Mouse (Mus musculus): ENCODE measurements around the gene Stk16. TPM values are rescaled to one million over a fixed set of nuclear protein-coding genes. Genes with fewer than 3 reads are reported as not detected.
A peak's percentile ranks its signal among the peaks of the same experiment; 100 is the strongest.
"Not testable (repeated sequence)": the region's sequence is repeated elsewhere in the genome, so short reads cannot be mapped to it uniquely, and the experiment has no call there.

Stk16 gene
- polyA plus RNA-seq, 1 experiment: 18.8 TPM

GRCm38 (mm10) chr1:75229158-75229557, 18.5 kb downstream of the Stk16 start:
- TF ChIP-seq TAL1 (IDR thresholded peaks at IDR 0.05; ENCODE audit: low read length) (peak; percentile 50), GATA1 (IDR thresholded peaks at IDR 0.05; ENCODE audit: low read length) (no peak)
- Histone ChIP-seq H3K4me3 (replicated peaks) (peak overlapping the region; percentile 37), H3K27me3 (ENCODE audit: control insufficient read depth) (no peaks in the 10 kb centered on the region), H3K9me3 (ENCODE audit: control insufficient read depth, low read length) (no peaks in the 10 kb centered on the region), H3K36me3 (ENCODE audit: control insufficient read depth) (no peaks in the 10 kb centered on the region), H3K4me1 (ENCODE audit: control insufficient read depth) (peaks cover 84% of the 10 kb centered on the region)

- no peaks in the 10 kb centered on the region for H3K36me3 ChIP-seq (ENCODE audit: control insufficient read depth)
- TF ChIP-seq GATA1 (IDR thresholded peaks at IDR 0.05; ENCODE audit: low read length): no peak
- H3K4me1 ChIP-seq (ENCODE audit: control insufficient read depth): peaks cover 91% of the 10 kb centered on the region
- peak overlapping the region; percentile 32 for H3K4me3 ChIP-seq (replicated peaks)
- H3K27me3 ChIP-seq (ENCODE audit: control insufficient read depth): no peaks in the 10 kb centered on the region
- H3K9me3 ChIP-seq (ENCODE audit: control insufficient read depth, low read length): no peaks in the 10 kb centered on the region
These were observed 19.8 kb downstream of the Stk16 start for GRCm38 (mm10) chr1:75230335-75230994.

- Histone ChIP-seq H3K4me1 (ENCODE audit: control insufficient read depth) (peaks cover 91% of the 10 kb centered on the region), H3K36me3 (ENCODE audit: control insufficient read depth) (no peaks in the 10 kb centered on the region), H3K9me3 (ENCODE audit: control insufficient read depth, low read length) (no peaks in the 10 kb centered on the region), H3K27me3 (ENCODE audit: control insufficient read depth) (no peaks in the 10 kb centered on the region), H3K4me3 (replicated peaks) (no peak overlapping the region)
- TF ChIP-seq TAL1 (IDR thresholded peaks at IDR 0.05; ENCODE audit: low read length): no peak
These were observed 20.6 kb downstream of the Stk16 start for GRCm38 (mm10) chr1:75231224-75231623.

- no peak for TF ChIP-seq TAL1 (IDR thresholded peaks at IDR 0.05; ENCODE audit: low read length)
- no peak for TF ChIP-seq GATA1 (IDR thresholded peaks at IDR 0.05; ENCODE audit: low read length)
- H3K9me3 ChIP-seq (ENCODE audit: control insufficient read depth, low read length): no peaks in the 10 kb centered on the region
- H3K27me3 ChIP-seq (ENCODE audit: control insufficient read depth): no peaks in the 10 kb centered on the region
- H3K36me3 ChIP-seq (ENCODE audit: control insufficient read depth): no peaks in the 10 kb centered on the region
- H3K4me3 ChIP-seq (replicated peaks): no peak within 1 kb of the TSS
- H3K4me1 ChIP-seq (ENCODE audit: control insufficient read depth): peaks cover 89% of the 10 kb centered on the region
These were observed 21.1 kb downstream of the Stk16 start, which contains the start of gene A630095N17Rik for GRCm38 (mm10) chr1:75231664-75232152. Gene A630095N17Rik, minus strand, starts transcription at chr1:75232102.

GRCm38 (mm10) chr1:75232489-75232888, 21.9 kb downstream of the Stk16 start:
- H3K4me3 ChIP-seq (replicated peaks); H3K27me3 ChIP-seq (ENCODE audit: control insufficient read depth); H3K36me3 ChIP-seq (ENCODE audit: control insufficient read depth); H3K9me3 ChIP-seq (ENCODE audit: control insufficient read depth, low read length): not testable (repeated sequence)
- peaks cover 89% of the 10 kb centered on the region for H3K4me1 ChIP-seq (ENCODE audit: control insufficient read depth)

- H3K27me3 ChIP-seq (ENCODE audit: control insufficient read depth): no peaks in the 10 kb centered on the region
- peaks cover 25% of the 10 kb centered on the region for H3K36me3 ChIP-seq (ENCODE audit: control insufficient read depth)
- peak overlapping the region; percentile 69 for H3K4me3 ChIP-seq (replicated peaks)
- no peak for TF ChIP-seq GATA1 (IDR thresholded peaks at IDR 0.05; ENCODE audit: low read length)
- no peak for TF ChIP-seq TAL1 (IDR thresholded peaks at IDR 0.05; ENCODE audit: low read length)
- peaks cover 89% of the 10 kb centered on the region for H3K4me1 ChIP-seq (ENCODE audit: control insufficient read depth)
- no peaks in the 10 kb centered on the region for H3K9me3 ChIP-seq (ENCODE audit: control insufficient read depth, low read length)
These were observed 24.0 kb downstream of the Stk16 start for GRCm38 (mm10) chr1:75234606-75235005.

- peaks cover 82% of the 10 kb centered on the region for H3K4me1 ChIP-seq (ENCODE audit: control insufficient read depth)
- peak within 1 kb of the TSS; percentile 69 for H3K4me3 ChIP-seq (replicated peaks)
- peak; percentile 92 for TF ChIP-seq TAL1 (IDR thresholded peaks at IDR 0.05; ENCODE audit: low read length)
- TF ChIP-seq GATA1 (IDR thresholded peaks at IDR 0.05; ENCODE audit: low read length): peak; percentile 95
- H3K27me3 ChIP-seq (ENCODE audit: control insufficient read depth): no peaks in the 10 kb centered on the region
- peaks cover 43% of the 10 kb centered on the region for H3K36me3 ChIP-seq (ENCODE audit: control insufficient read depth)
- H3K9me3 ChIP-seq (ENCODE audit: control insufficient read depth, low read length): no peaks in the 10 kb centered on the region
These were observed 25.7 kb downstream of the Stk16 start, which contains the start of gene Dnajb2 for GRCm38 (mm10) chr1:75236117-75237050. Gene Dnajb2, plus strand, starts transcription at chr1:75236406.

- TF ChIP-seq TAL1 (IDR thresholded peaks at IDR 0.05; ENCODE audit: low read length) (no peak), GATA1 (IDR thresholded peaks at IDR 0.05; ENCODE audit: low read length) (no peak)
- H3K27me3 ChIP-seq (ENCODE audit: control insufficient read depth): no peaks in the 10 kb centered on the region
- H3K4me1 ChIP-seq (ENCODE audit: control insufficient read depth): peaks cover 72% of the 10 kb centered on the region
- H3K36me3 ChIP-seq (ENCODE audit: control insufficient read depth): peaks cover 75% of the 10 kb centered on the region
- no peak overlapping the region for H3K4me3 ChIP-seq (replicated peaks)
- H3K9me3 ChIP-seq (ENCODE audit: control insufficient read depth, low read length): no peaks in the 10 kb centered on the region
These were observed 29.0 kb downstream of the Stk16 start for GRCm38 (mm10) chr1:75239591-75239990.

GRCm38 (mm10) chr1:75243411-75243810, 32.8 kb downstream of the Stk16 start:
- H3K27me3 ChIP-seq (ENCODE audit: control insufficient read depth): no peaks in the 10 kb centered on the region
- H3K36me3 ChIP-seq (ENCODE audit: control insufficient read depth): peaks cover 90% of the 10 kb centered on the region
- TF ChIP-seq GATA1 (IDR thresholded peaks at IDR 0.05; ENCODE audit: low read length): no peak
- no peak for TF ChIP-seq TAL1 (IDR thresholded peaks at IDR 0.05; ENCODE audit: low read length)
- H3K4me3 ChIP-seq (replicated peaks): no peak overlapping the region
- H3K9me3 ChIP-seq (ENCODE audit: control insufficient read depth, low read length): no peaks in the 10 kb centered on the region
- peaks cover 64% of the 10 kb centered on the region for H3K4me1 ChIP-seq (ENCODE audit: control insufficient read depth)
